Mouse (Mus musculus): ENCODE data around the gene Cybc1. TPM values are rescaled to one million over a fixed set of nuclear protein-coding genes. Genes with fewer than 3 reads are reported as not detected.

The Cybc1 gene
- polyA plus RNA-seq, 1 experiment from 2014 or later: 40.6 TPM

- ATAC-seq (ENCODE audit: insufficient number of reproducible peaks, insufficient read depth, low FRiP score, low read depth): no peak
- 91% methylated on average over 6 of the region's 6 CpGs for WGBS
- peaks cover 62% of the 10 kb centered on the region for H3K36me3 ChIP-seq (ENCODE audit: control insufficient read depth, insufficient read depth, low read length)
- no peak overlapping the region for H3K9ac ChIP-seq (replicated peaks; ENCODE audit: low read depth, low read length)
- no peaks in the 10 kb centered on the region for H3K9me3 ChIP-seq (ENCODE audit: control insufficient read depth, low read depth, low read length)
- no peak overlapping the region for H3K27ac ChIP-seq (ENCODE audit: low read length)
- H3K4me2 ChIP-seq (replicated peaks; ENCODE audit: low read depth, low read length): no peak overlapping the region
- H3K27me3 ChIP-seq (ENCODE audit: control insufficient read depth, insufficient read depth, low read length): no peaks in the 10 kb centered on the region
- H3K4me3 ChIP-seq (ENCODE audit: low read depth, low read length): no peak overlapping the region
- peaks cover 4% of the 10 kb centered on the region; the same call in 1 of the 2 replicates for H3K4me1 ChIP-seq (ENCODE audit: control insufficient read depth, insufficient read depth, low read length)
Measured at GRCm38 (mm10) chr11:121221321-121222010, 7.7 kb downstream of the Cybc1 start.

GRCm38 (mm10) chr11:121220771-121221170 lies 8.4 kb downstream of the Cybc1 start:
- no peaks in the 10 kb centered on the region for H3K4me1 ChIP-seq (ENCODE audit: control insufficient read depth, insufficient read depth, low read length)
- ATAC-seq (ENCODE audit: insufficient number of reproducible peaks, insufficient read depth, low FRiP score, low read depth): no peak
- no peaks in the 10 kb centered on the region for H3K27me3 ChIP-seq (ENCODE audit: control insufficient read depth, insufficient read depth, low read length)
- 76% methylated on average over 5 of the region's 5 CpGs for WGBS
- no peak overlapping the region for H3K4me2 ChIP-seq (replicated peaks; ENCODE audit: low read depth, low read length)
- no peak overlapping the region for H3K9ac ChIP-seq (replicated peaks; ENCODE audit: low read depth, low read length)
- H3K27ac ChIP-seq (ENCODE audit: low read length): no peak overlapping the region
- peaks cover 58% of the 10 kb centered on the region for H3K36me3 ChIP-seq (ENCODE audit: control insufficient read depth, insufficient read depth, low read length)
- no peaks in the 10 kb centered on the region for H3K9me3 ChIP-seq (ENCODE audit: control insufficient read depth, low read depth, low read length)
- no peak overlapping the region for H3K4me3 ChIP-seq (ENCODE audit: low read depth, low read length)

DNA sequence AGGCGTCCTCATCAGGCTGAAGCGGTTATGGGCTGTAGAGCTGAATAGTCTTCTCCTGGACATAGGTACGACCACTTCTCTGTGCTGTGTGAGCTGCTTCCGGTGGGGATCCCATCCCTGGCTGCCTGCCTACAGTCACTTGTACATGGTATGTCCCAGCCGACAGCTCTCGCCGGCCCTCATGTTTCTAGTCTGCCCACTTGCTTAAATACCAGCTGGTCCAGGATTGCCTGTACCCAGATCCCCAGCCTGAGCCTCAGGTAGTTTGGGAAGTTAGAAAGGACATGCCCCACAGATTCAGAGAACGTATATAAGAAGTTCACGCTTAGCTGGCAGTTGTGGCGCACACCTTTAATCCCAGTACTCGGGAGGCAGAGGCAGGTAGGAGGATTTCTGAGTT lies 9.3 kb downstream of the Cybc1 start:
- Histone ChIP-seq H3K36me3 (ENCODE audit: control insufficient read depth, insufficient read depth, low read length) (peaks cover 52% of the 10 kb centered on the region), H3K4me2 (replicated peaks; ENCODE audit: low read depth, low read length) (no peak overlapping the region), H3K4me3 (ENCODE audit: low read depth, low read length) (no peak overlapping the region), H3K9me3 (ENCODE audit: control insufficient read depth, low read depth, low read length) (no peaks in the 10 kb centered on the region), H3K9ac (replicated peaks; ENCODE audit: low read depth, low read length) (no peak overlapping the region), H3K4me1 (ENCODE audit: control insufficient read depth, insufficient read depth, low read length) (no peaks in the 10 kb centered on the region), H3K27ac (ENCODE audit: low read length) (no peak overlapping the region), H3K27me3 (ENCODE audit: control insufficient read depth, insufficient read depth, low read length) (no peaks in the 10 kb centered on the region)
- WGBS: 90% methylated on average over 11 of the region's 11 CpGs
- ATAC-seq (ENCODE audit: insufficient number of reproducible peaks, insufficient read depth, low FRiP score, low read depth): no peak

DNA sequence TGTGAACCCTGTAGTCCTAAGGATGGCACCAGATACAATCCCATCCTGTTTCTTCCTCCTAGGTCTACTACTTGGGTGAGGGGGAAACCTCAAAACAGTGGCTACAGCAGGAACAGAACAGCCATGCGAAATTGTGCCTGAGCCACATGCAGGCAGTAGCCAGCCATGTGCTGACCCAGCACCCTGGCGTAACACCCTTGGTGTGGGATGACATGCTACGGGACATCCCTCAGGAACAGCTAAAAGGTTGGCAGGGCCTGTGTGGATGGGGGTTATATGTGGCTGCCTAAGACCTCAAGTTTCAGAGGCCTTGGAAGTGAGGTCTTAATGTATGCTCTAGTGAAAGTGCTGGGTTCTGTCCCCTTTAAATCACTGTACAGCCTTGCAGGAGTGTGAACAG lies 12.3 kb downstream of the Cybc1 start:
- H3K4me1 ChIP-seq (ENCODE audit: control insufficient read depth, insufficient read depth, low read length): no peaks in the 10 kb centered on the region
- WGBS: 92% methylated on average over 3 of the region's 3 CpGs
- no peak for ATAC-seq (ENCODE audit: insufficient number of reproducible peaks, insufficient read depth, low FRiP score, low read depth)
- no peak overlapping the region for H3K27ac ChIP-seq (ENCODE audit: low read length)
- H3K9me3 ChIP-seq (ENCODE audit: control insufficient read depth, low read depth, low read length): no peaks in the 10 kb centered on the region
- no peak overlapping the region for H3K4me3 ChIP-seq (ENCODE audit: low read depth, low read length)
- H3K9ac ChIP-seq (replicated peaks; ENCODE audit: low read depth, low read length): no peak overlapping the region
- no peak overlapping the region for H3K4me2 ChIP-seq (replicated peaks; ENCODE audit: low read depth, low read length)
- H3K27me3 ChIP-seq (ENCODE audit: control insufficient read depth, insufficient read depth, low read length): no peaks in the 10 kb centered on the region
- peaks cover 25% of the 10 kb centered on the region for H3K36me3 ChIP-seq (ENCODE audit: control insufficient read depth, insufficient read depth, low read length)

GRCm38 (mm10) chr11:121204161-121205006 lies 24.7 kb downstream of the Cybc1 start, which contains the start of the genes Hexdc and Ogfod3:
Gene Hexdc (plus strand): TSS chr11:121204433.
Gene Ogfod3 (minus strand): TSS chr11:121204711.
- 0 out of 2 replicates have a peak, but pooled peaks cover 4% of the 10 kb centered on the region for H3K4me1 ChIP-seq (ENCODE audit: control insufficient read depth, insufficient read depth, low read length)
- no peaks in the 10 kb centered on the region for H3K9me3 ChIP-seq (ENCODE audit: control insufficient read depth, low read depth, low read length)
- H3K27ac ChIP-seq (ENCODE audit: low read length): peak within 1 kb of the TSS; percentile 58
- ATAC-seq (ENCODE audit: insufficient number of reproducible peaks, insufficient read depth, low FRiP score, low read depth): peak; percentile 99
- peak within 1 kb of the TSS; percentile 72 for H3K4me3 ChIP-seq (ENCODE audit: low read depth, low read length)
- peak within 1 kb of the TSS; percentile 58 for H3K9ac ChIP-seq (replicated peaks; ENCODE audit: low read depth, low read length)
- WGBS: under 1% methylated on average over 69 of the region's 70 CpGs
- peak within 1 kb of the TSS; percentile 72 for H3K4me2 ChIP-seq (replicated peaks; ENCODE audit: low read depth, low read length)
- no peaks in the 10 kb centered on the region for H3K27me3 ChIP-seq (ENCODE audit: control insufficient read depth, insufficient read depth, low read length)
- peaks cover 6% of the 10 kb centered on the region for H3K36me3 ChIP-seq (ENCODE audit: control insufficient read depth, insufficient read depth, low read length)

- 0% methylated on average over 5 of the region's 5 CpGs for WGBS
- 0 out of 2 replicates have a peak, but pooled peaks cover 4% of the 10 kb centered on the region for H3K4me1 ChIP-seq (ENCODE audit: control insufficient read depth, insufficient read depth, low read length)
- H3K9me3 ChIP-seq (ENCODE audit: control insufficient read depth, low read depth, low read length): no peaks in the 10 kb centered on the region
- H3K27me3 ChIP-seq (ENCODE audit: control insufficient read depth, insufficient read depth, low read length): no peaks in the 10 kb centered on the region
- H3K4me2 ChIP-seq (replicated peaks; ENCODE audit: low read depth, low read length): peak overlapping the region; percentile 72
- H3K36me3 ChIP-seq (ENCODE audit: control insufficient read depth, insufficient read depth, low read length): peaks cover 6% of the 10 kb centered on the region
- no peak overlapping the region for H3K9ac ChIP-seq (replicated peaks; ENCODE audit: low read depth, low read length)
- peak overlapping the region; percentile 44; the same call in 1 of the 2 replicates for H3K27ac ChIP-seq (ENCODE audit: low read length)
- no peak for ATAC-seq (ENCODE audit: insufficient number of reproducible peaks, insufficient read depth, low FRiP score, low read depth)
- peak overlapping the region; percentile 72 for H3K4me3 ChIP-seq (ENCODE audit: low read depth, low read length)
Measured at GRCm38 (mm10) chr11:121203859-121204160, 25.3 kb downstream of the Cybc1 start.

DNA sequence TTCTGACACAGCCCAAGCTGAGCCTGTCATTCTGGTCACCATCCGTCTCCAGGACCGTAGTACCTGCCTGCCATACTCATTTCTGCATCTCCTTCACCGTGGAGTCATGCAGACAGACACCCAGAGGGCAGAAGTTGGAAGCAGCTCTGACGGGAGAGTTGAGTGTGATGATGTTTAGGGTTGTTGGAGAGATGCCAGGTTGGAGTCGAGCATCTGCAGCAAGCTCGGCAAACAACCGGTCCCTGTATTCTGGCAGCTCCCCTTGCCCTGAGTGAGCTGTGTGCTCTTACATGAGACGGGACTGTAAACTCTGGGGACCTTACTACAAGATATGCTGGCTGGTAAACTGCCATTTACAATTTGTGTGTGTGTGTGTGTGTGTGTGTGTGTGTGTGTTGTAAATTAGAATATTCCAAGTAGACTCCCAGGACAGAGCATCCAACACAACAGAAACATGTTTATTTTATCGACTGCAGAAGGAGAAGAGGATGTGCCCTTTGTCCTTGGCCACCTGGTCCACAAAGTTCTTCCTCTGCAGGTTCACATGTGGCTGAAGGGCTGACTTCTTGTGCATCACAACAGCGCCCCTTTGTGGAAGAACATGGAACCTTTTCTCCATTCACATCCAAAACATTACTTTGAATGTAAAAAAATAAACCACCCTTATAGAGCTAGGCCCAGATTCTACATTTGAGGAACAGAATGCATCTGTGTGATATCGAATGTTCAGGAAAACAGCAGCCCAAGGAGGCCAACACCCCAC lies 27.5 kb downstream of the Cybc1 start:
- no peak overlapping the region for H3K4me3 ChIP-seq (ENCODE audit: low read depth, low read length)
- ATAC-seq (ENCODE audit: insufficient number of reproducible peaks, insufficient read depth, low FRiP score, low read depth): no peak
- 0 out of 2 replicates have a peak, but pooled peaks cover 4% of the 10 kb centered on the region for H3K4me1 ChIP-seq (ENCODE audit: control insufficient read depth, insufficient read depth, low read length)
- no peaks in the 10 kb centered on the region for H3K36me3 ChIP-seq (ENCODE audit: control insufficient read depth, insufficient read depth, low read length)
- H3K27me3 ChIP-seq (ENCODE audit: control insufficient read depth, insufficient read depth, low read length): no peaks in the 10 kb centered on the region
- H3K9ac ChIP-seq (replicated peaks; ENCODE audit: low read depth, low read length): no peak overlapping the region
- no peaks in the 10 kb centered on the region for H3K9me3 ChIP-seq (ENCODE audit: control insufficient read depth, low read depth, low read length)
- 38% methylated on average over 11 of the region's 11 CpGs for WGBS
- no peak overlapping the region for H3K4me2 ChIP-seq (replicated peaks; ENCODE audit: low read depth, low read length)
- H3K27ac ChIP-seq (ENCODE audit: low read length): no peak overlapping the region

DNA sequence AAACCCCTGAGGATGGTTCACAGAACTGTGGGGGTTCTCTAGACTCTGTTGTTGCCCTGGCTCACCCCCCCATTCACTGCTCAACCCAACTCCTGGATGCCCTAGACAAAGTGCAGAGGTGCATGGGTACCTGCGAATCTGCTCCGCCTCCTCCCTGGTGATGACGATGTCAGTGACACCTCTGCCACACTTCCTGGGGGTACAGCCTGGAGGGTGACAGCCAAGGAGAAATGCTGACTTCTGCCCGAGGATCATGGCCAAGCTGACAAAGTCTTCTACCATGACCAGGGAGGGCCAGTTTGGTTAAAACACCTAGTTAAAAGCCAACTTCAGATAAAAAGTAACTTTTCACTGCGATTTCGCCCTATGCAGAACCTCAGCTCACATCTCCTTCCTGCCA lies 28.3 kb downstream of the Cybc1 start:
- H3K4me3 ChIP-seq (ENCODE audit: low read depth, low read length): no peak overlapping the region
- no peak for ATAC-seq (ENCODE audit: insufficient number of reproducible peaks, insufficient read depth, low FRiP score, low read depth)
- WGBS: 85% methylated on average over 6 of the region's 6 CpGs
- 0 out of 2 replicates have a peak, but pooled peaks cover 4% of the 10 kb centered on the region for H3K4me1 ChIP-seq (ENCODE audit: control insufficient read depth, insufficient read depth, low read length)
- H3K27ac ChIP-seq (ENCODE audit: low read length): no peak overlapping the region
- no peaks in the 10 kb centered on the region for H3K36me3 ChIP-seq (ENCODE audit: control insufficient read depth, insufficient read depth, low read length)
- H3K9ac ChIP-seq (replicated peaks; ENCODE audit: low read depth, low read length): no peak overlapping the region
- H3K9me3 ChIP-seq (ENCODE audit: control insufficient read depth, low read depth, low read length): no peaks in the 10 kb centered on the region
- H3K27me3 ChIP-seq (ENCODE audit: control insufficient read depth, insufficient read depth, low read length): no peaks in the 10 kb centered on the region
- no peak overlapping the region for H3K4me2 ChIP-seq (replicated peaks; ENCODE audit: low read depth, low read length)
